Comparison of ENCODE assay signal across 10 mouse cellular contexts in genomic region chr4:134094923-134095547, GRCm38 (mm10). TPM values are rescaled to one million over a fixed set of nuclear protein-coding genes. Genes with fewer than 3 reads are reported as not detected.
A peak's percentile ranks its signal among the peaks of the same experiment; 100 is the strongest.
DNase-seq lines count a peak whose midpoint lies in the region; ATAC-seq lines count a peak whose summit lies in the region.
"Had no signal": no experiment of that assay in that cellular context is flagged by ENCODE, and none has a peak within 500 bp of the region (broad histone marks: within the 10 kb centered on the region; RNA-seq: fewer than 3 reads in every experiment).

Cd52 (minus strand) TSS chr4:134095082.

- H3K4me2 ChIP-seq in liver, embryonic 11.5 days: no peak within 1 kb of the TSS
- H3K4me2 ChIP-seq: limb, embryonic 12.5 days had no signal

- DNase-seq in CD4-positive, CD25-positive, alpha-beta regulatory T cell, adult 2 months (ENCODE audit: low read depth, low spot score): peak; percentile 86
- no peak for DNase-seq in liver, embryonic 11.5 days (ENCODE audit: low spot score)
- no peak for DNase-seq in cerebellum, adult 11-12 months
- DNase-seq in testis, postnatal 10 days (ENCODE audit: low spot score): no peak
- DNase-seq in right cerebral cortex, postnatal 14 days: no peak
- DNase-seq in cerebellum, adult 8-10 months: no peak
- DNase-seq: cerebellum, adult 9-10 months had no signal

- H3K4me3 ChIP-seq in liver, embryonic 11.5 days (ENCODE audit: low read depth, low read length): no peak within 1 kb of the TSS
- H3K4me3 ChIP-seq: limb, embryonic 12.5 days had no signal

- no peak within 1 kb of the TSS for H3K27ac ChIP-seq in liver, embryonic 11.5 days (ENCODE audit: low read depth, low read length)
- H3K27ac ChIP-seq: limb, embryonic 12.5 days had no signal

- H3K9me3 ChIP-seq in liver, embryonic 11.5 days (ENCODE audit: control insufficient read depth, low read length): no peaks in the 10 kb centered on the region
- H3K9me3 ChIP-seq: limb, embryonic 12.5 days had no signal

- H3K27me3 ChIP-seq in liver, embryonic 11.5 days (replicated peaks; ENCODE audit: control insufficient read depth, insufficient read depth, low read length): no peaks in the 10 kb centered on the region
- H3K27me3 ChIP-seq: limb, embryonic 12.5 days had no signal

- no peaks in the 10 kb centered on the region for H3K4me1 ChIP-seq in liver, embryonic 11.5 days (replicated peaks; ENCODE audit: control insufficient read depth, insufficient read depth, low read length)
- H3K4me1 ChIP-seq: limb, embryonic 12.5 days had no signal

- H3K36me3 ChIP-seq in liver, embryonic 11.5 days (ENCODE audit: control insufficient read depth, insufficient read depth, low read length): no peaks in the 10 kb centered on the region
- H3K36me3 ChIP-seq: limb, embryonic 12.5 days had no signal

- H3K9ac ChIP-seq in liver, embryonic 11.5 days (ENCODE audit: low read depth, low read length): no peak within 1 kb of the TSS
- H3K9ac ChIP-seq: limb, embryonic 12.5 days had no signal

- peak; percentile 47 for ATAC-seq in activated CD4-positive, CD25-positive, alpha-beta regulatory T cell, adult 4 months
- no peak for ATAC-seq in liver, embryonic 11.5 days (replicated peaks; ENCODE audit: low FRiP score)
- peak; percentile 48 for ATAC-seq in neutrophil, adult 5-6 weeks (ENCODE audit: extremely low read depth, insufficient number of reproducible peaks, low FRiP score, poor library complexity, severe bottlenecking)

- 49% methylated on average over 3 of the region's 3 CpGs for WGBS in liver, embryonic 11.5 days

RNA-seq across cellular contexts. Expression of gene Cd52, which starts in this region (rescaled TPM):
- polyA plus RNA-seq in activated CD4-positive, CD25-positive, alpha-beta regulatory T cell, adult 4 months (2017; shearing (Covaris generic)): 1,000 to 10,000 TPM; 3,607 to 4,442 TPM
- 16.4 TPM in 2 replicates for polyA plus RNA-seq in liver, embryonic 11.5 days (2014; fragmentation: Nextera tagmentation; extraction: Ambion mirVana)
- 2,308 and 2,325 TPM in 2 replicates for total RNA-seq in neutrophil, adult 5-6 weeks (2017)

Comparison
In these comparisons a context has a peak if more than half of its experiments do, and no peak if none do; other contexts are left out.
1. RNA of gene Cd52 (polyA plus RNA-seq): 3,607 to 4,442 TPM in activated CD4-positive, CD25-positive, alpha-beta regulatory T cell, adult 4 months; 16.4 TPM in liver, embryonic 11.5 days; every median in the first group is over 100 times any median in the second.